Mouse (Mus musculus) E14TG2a.4 (cell line): ENCODE data around the gene Wdr95.

Source experiments
- H3K27me3 ChIP-seq: 2 replicates; pipeline ENCODE4 v1.6.1; 2014; ENCODE audit warnings: low read length, control low read depth; ENCODE audit not compliant: insufficient read depth
- H3K36me3 ChIP-seq: 2 replicates; pipeline ENCODE4 v1.6.1; 2014; ENCODE audit warnings: low read length, control low read depth; ENCODE audit not compliant: insufficient read depth
- H3K4me1 ChIP-seq: replicated peaks from 2 replicates; pipeline ENCODE4 v1.6.1; 2014; ENCODE audit warnings: low read depth, low read length, control low read depth
- H3K4me3 ChIP-seq: replicated peaks from 2 replicates; pipeline ENCODE4 v1.5.1; 2014; ENCODE audit warnings: mild to moderate bottlenecking, low read length
- H3K9me3 ChIP-seq: 2 replicates; pipeline ENCODE4 v1.6.1; 2014; ENCODE audit warnings: low read length, control low read depth
- CTCF ChIP-seq: conservative IDR thresholded peaks from 2 replicates; pipeline ENCODE4 v1.5.1; 2014; ENCODE audit warnings: low read length
- NANOG ChIP-seq: IDR thresholded peaks from 2 replicates; pipeline ENCODE4 v1.6.1; 2014; ENCODE audit warnings: borderline replicate concordance, low read length, mixed read lengths
- POU5F1 ChIP-seq: IDR thresholded peaks from 2 replicates; pipeline ENCODE4 v1.6.1; 2014; ENCODE audit warnings: low read length, borderline replicate concordance

Wdr95 gene

DNA sequence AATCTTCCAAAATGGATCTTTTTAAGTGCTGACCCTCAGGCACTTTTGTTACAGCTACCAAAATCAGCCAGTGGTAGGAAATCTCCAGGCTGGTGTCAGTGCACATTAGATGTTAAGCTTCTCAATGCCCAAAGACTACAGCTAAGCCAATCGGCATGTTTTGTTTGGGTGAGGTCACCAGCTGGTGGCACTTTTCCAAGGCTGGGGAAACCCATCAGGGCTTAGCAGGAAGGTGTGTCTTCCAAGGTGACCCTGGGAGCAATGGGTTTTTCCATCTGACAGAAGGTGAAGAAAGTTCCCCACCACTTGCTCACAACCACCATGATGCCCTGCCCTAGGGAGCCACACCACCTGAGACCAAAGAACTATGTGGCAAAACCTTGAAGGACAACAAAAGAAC is 87.7 kb downstream of the Wdr95 start:
- H3K4me3 ChIP-seq, result no peak overlapping the region
- H3K36me3 ChIP-seq, result peaks cover 75% of the 10 kb centered on the region
- peaks cover 33% of the 10 kb centered on the region for H3K4me1 ChIP-seq
- TF ChIP-seq NANOG (no peak), CTCF (no peak)
- no peaks in the 10 kb centered on the region; the same call in 1 of the 2 replicates for H3K27me3 ChIP-seq
- no peaks in the 10 kb centered on the region for H3K9me3 ChIP-seq

DNA sequence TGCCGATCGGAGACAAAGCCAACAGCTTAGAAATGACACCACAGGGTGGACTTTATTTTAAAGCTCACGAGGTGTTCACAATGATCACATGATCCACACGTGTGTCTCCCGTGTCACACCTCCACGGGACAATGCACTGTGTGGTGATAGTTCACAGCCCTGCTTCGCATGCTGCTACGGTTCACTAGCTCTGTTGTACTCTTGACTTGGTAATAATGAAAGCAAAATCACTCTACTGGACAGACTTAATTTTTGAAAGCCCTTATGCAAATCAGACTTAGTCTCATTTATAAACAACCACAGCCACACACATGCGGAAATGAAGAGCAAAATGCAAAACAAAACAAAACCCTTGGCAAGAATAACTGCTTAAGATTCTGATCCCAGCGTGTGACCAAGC is 88.3 kb downstream of the Wdr95 start:
- TF ChIP-seq POU5F1 (no peak), CTCF (no peak), NANOG (no peak)
- Histone ChIP-seq H3K27me3 (no peaks in the 10 kb centered on the region), H3K9me3 (no peaks in the 10 kb centered on the region), H3K36me3 (peaks cover 82% of the 10 kb centered on the region), H3K4me1 (peaks cover 39% of the 10 kb centered on the region), H3K4me3 (no peak overlapping the region)

DNA sequence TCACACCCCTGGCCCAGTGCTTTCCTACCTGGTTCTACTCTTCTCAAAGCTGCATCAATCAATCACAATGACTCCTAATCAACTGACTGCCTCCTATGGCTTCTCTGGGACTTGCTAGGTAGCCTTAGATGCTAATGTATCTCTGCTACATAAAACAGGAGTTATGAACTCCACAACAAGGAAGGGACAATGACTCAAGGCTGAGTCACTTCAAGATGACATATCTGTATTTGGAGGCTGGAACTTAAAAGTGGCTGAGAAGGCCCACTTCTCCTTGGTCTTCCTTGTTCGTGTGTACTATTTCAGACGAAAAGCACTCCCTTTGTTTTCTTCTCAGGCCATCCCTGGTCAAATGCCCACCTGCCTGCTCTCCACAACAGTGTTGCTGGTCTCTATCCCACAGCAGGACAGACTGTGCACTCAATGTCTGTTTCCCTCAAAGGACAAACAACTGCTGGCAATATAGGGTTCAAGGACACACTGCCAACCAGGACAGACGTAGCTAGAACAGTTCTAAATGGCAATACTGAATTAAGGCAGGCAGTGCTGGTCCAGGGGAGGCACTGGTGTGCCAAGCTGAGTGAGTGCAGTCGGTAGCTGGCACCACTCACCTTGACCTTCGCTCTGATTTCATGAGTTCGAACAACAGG is 89.4 kb downstream of the Wdr95 start:
- no peak overlapping the region for H3K4me3 ChIP-seq
- TF ChIP-seq POU5F1 (no peak), CTCF (no peak), NANOG (no peak)
- peaks cover 93% of the 10 kb centered on the region for H3K36me3 ChIP-seq
- H3K9me3 ChIP-seq, result no peaks in the 10 kb centered on the region
- peaks cover 50% of the 10 kb centered on the region for H3K4me1 ChIP-seq
- no peaks in the 10 kb centered on the region for H3K27me3 ChIP-seq

DNA sequence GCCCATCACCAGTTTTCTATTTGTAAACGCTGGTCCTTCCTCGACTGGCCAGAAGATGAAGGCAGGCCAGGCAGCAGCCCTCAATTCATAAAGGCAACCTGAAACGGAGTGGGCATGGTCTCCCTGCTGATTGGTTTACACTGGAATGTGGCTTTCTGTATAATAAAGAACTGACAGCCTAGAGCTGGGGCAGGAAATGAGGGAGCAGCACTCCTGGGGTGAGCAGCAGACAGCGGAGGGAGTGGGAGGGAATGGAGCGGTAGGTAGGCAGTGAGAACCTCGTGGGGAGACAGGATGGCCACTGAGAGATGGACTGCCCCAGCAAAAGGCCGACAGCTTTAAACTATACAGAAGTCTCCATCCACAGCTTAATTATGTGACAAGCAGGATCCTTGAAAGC is 93.7 kb downstream of the Wdr95 start:
- TF ChIP-seq CTCF (no peak), NANOG (no peak), POU5F1 (no peak)
- Histone ChIP-seq H3K36me3 (peaks cover 100% of the 10 kb centered on the region), H3K27me3 (no peaks in the 10 kb centered on the region), H3K4me3 (peak overlapping the region; percentile 37; the same call in 1 of the 2 replicates), H3K4me1 (peaks cover 71% of the 10 kb centered on the region), H3K9me3 (no peaks in the 10 kb centered on the region)

- no peaks in the 10 kb centered on the region for H3K9me3 ChIP-seq
- H3K4me3 ChIP-seq, result no peak overlapping the region
- peaks cover 100% of the 10 kb centered on the region for H3K36me3 ChIP-seq
- H3K4me1 ChIP-seq, result peaks cover 68% of the 10 kb centered on the region
- TF ChIP-seq NANOG, result no peak
- no peaks in the 10 kb centered on the region for H3K27me3 ChIP-seq
Observed at GRCm38 (mm10) chr5:149622644-149623043, 94.2 kb downstream of the Wdr95 start.

DNA sequence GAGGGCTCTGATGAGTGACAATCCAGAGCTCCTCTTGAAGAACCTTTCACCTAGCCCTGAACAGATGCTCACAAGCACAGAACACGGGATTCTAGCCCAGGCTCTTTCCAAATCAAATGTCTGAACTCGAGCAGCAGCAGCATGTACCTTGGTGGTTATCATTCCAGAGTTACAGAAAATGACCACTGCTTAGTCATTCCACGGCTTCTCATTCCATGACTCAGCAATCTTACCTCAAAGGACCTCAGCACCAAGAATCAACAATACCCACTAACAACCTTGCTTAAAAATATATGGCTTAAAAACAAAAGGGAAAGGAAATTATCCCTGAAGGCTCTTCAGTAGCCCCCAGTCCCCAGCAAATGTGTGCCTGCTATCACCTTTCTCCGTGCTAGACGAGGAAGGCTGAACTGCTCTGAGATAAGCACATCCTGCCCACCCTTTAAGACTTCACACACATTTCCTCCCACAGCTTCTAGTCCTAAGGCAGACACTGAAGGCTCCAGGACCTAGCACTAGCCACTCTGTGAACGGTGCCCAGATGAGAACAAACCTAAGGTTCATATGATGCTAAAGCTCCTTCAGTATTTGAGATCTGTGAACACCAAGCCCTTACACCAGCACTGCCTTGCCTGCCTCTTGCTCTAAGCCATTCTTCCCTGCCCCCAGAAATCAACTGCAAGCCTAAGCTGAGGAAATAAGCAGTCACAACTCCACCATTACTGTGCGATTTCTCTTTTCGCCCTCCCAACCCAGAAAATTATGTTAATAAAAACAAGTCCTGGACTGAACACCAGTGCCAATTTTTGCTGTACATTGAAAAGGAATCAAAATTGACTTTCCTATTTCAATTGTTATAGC is 95.6 kb downstream of the Wdr95 start:
- TF ChIP-seq NANOG (no peak), CTCF (no peak), POU5F1 (no peak)
- H3K36me3 ChIP-seq, result peaks cover 100% of the 10 kb centered on the region
- no peaks in the 10 kb centered on the region for H3K27me3 ChIP-seq
- H3K9me3 ChIP-seq, result no peaks in the 10 kb centered on the region
- H3K4me3 ChIP-seq, result no peak overlapping the region
- peaks cover 63% of the 10 kb centered on the region for H3K4me1 ChIP-seq

- peaks cover 100% of the 10 kb centered on the region for H3K36me3 ChIP-seq
- peaks cover 63% of the 10 kb centered on the region for H3K4me1 ChIP-seq
- no peaks in the 10 kb centered on the region for H3K27me3 ChIP-seq
- no peak overlapping the region for H3K4me3 ChIP-seq
- no peak for TF ChIP-seq CTCF
- TF ChIP-seq POU5F1, result no peak
- TF ChIP-seq NANOG, result no peak
- no peaks in the 10 kb centered on the region for H3K9me3 ChIP-seq
Observed at GRCm38 (mm10) chr5:149625547-149625946, 97.1 kb downstream of the Wdr95 start.

DNA sequence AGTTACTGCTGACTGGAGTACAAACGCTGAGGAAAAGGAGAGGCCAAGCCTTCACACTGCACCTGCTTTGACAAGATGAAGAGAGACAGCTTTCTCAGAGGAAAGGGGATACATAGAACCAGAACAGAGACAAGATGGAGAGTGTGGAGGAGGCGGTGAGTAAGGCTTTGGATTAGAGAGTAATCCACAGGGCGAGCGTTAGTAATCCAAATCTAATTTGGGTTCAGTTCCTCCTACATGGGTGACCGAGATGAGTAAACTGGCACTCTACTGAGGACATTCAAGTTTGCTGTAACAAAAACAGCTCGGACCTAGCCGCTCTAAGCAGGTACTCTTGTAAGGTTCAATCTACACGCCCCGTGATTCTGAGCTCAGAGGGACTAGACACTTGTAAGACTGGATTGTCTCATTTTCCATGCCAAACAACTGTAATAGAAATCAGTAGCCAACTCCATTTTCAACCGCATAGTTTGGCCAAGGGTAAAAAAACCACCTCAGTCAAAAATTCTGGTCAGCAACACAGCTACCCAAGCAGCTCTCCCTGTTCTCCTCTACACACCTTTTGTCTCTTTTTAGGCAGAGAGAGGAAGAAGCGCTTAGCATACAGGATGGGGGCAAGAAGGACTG is 106.0 kb downstream of the Wdr95 start:
- Histone ChIP-seq H3K4me1 (peaks cover 40% of the 10 kb centered on the region), H3K36me3 (peaks cover 56% of the 10 kb centered on the region), H3K9me3 (no peaks in the 10 kb centered on the region), H3K27me3 (peaks cover 8% of the 10 kb centered on the region; the same call in 1 of the 2 replicates), H3K4me3 (peak overlapping the region; percentile 88)
- TF ChIP-seq NANOG (no peak), POU5F1 (no peak), CTCF (no peak)
